Mouse (Mus musculus) midbrain, embryonic 15.5 days (tissue): Measurements from ENCODE around the gene Olfr314. TPM values are rescaled to one million over a fixed set of nuclear protein-coding genes. Genes with fewer than 3 reads are reported as not detected.
A peak's percentile ranks its signal among the peaks of the same experiment; 100 is the strongest.
"Not testable (repeated sequence)": the region's sequence is repeated elsewhere in the genome, so short reads cannot be mapped to it uniquely, and the experiment has no call there.

Experiments used
- ATAC-seq: fragments of 200-750 bp; cut with Nextera tagmentation; replicated peaks from 2 replicates; pipeline ENCODE4 v1.8.0; 2017; ENCODE audit warnings: moderate TSS enrichment
- H3K27ac ChIP-seq: fragments of 300-500 bp; sonication (generic); 2 replicates; pipeline ENCODE4 v1.5.1; 2015; ENCODE audit warnings: mild to moderate bottlenecking, inconsistent platforms
- H3K27me3 ChIP-seq: fragments of 300-500 bp; sonication (generic); replicated peaks from 2 replicates; pipeline ENCODE4 v1.6.1; 2015; ENCODE audit warnings: inconsistent platforms
- H3K36me3 ChIP-seq: fragments of 300-500 bp; sonication (generic); replicated peaks from 2 replicates; pipeline ENCODE4 v1.6.1; 2015; ENCODE audit warnings: inconsistent platforms
- H3K4me1 ChIP-seq: fragments of 300-500 bp; sonication (generic); 2 replicates; pipeline ENCODE4 v1.6.1; 2015; ENCODE audit warnings: inconsistent platforms
- H3K4me2 ChIP-seq: fragments of 300-500 bp; sonication (generic); 2 replicates; pipeline ENCODE4 v1.6.1; 2015; ENCODE audit warnings: inconsistent platforms, mild to moderate bottlenecking, moderate library complexity
- H3K4me3 ChIP-seq: fragments of 300-500 bp; sonication (generic); 2 replicates; pipeline ENCODE4 v1.5.1; 2015; ENCODE audit warnings: mild to moderate bottlenecking, inconsistent platforms
- H3K9ac ChIP-seq: fragments of 300-500 bp; sonication (generic); 2 replicates; pipeline ENCODE4 v1.6.1; 2015; ENCODE audit warnings: mild to moderate bottlenecking, inconsistent platforms
- H3K9me3 ChIP-seq: fragments of 300-500 bp; sonication (generic); 2 replicates; pipeline ENCODE4 v1.6.1; 2016; ENCODE audit warnings: inconsistent platforms
- WGBS: fragments of 180-500 bp; shearing (Covaris S2); methylation state at CpG from one replicate; pipeline ENCODE4 v1.1.7; 2015; ENCODE audit warnings: mixed read lengths; 5-methylcytosine and 5-hydroxymethylcytosine counted together
- polyA plus RNA-seq: library from polyadenylated mRNA; unstranded; fragments of >200 nt; fragmentation: Nextera tagmentation; extraction: Ambion mirVana; gene quantifications from 2 replicates; pipeline ENCODE4 v1.2.1, GENCODE M21; 2015

Gene Olfr314
- polyA plus RNA-seq, result not detected in 2 replicates

DNA sequence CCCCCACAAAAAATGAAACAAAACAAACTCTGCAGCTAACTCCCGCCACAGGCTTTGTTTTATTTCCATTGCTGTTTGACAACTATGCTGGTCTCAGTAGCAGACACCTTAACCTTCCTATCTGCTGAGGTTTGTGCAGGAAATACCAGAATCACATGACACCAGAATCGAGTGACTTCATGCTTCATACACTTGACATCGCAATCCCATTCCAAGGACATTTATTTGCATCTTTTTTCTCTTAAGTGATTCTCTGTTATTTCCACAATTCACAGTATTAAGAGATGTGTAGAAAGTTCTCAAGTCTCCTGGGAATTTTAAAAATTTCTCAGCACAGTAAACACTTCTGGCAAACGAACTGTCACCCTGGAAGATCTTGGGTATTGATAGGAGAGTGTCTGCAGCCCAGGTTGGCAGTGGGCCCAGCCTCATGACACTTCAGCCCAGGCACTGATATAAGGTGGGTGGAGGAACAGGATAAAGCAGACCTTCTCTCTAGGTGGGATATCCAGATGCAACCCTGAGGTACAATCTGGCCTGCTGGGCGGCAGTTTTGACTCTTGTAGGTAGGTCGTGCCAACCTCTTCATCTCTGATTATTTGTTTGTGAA is at the start of gene Olfr314:
TSS of gene Olfr314 (plus strand) at position 473 of the 610 bp plus-strand sequence.
- Histone ChIP-seq H3K4me1 (no peaks in the 10 kb centered on the region), H3K4me3 (no peak within 1 kb of the TSS), H3K4me2 (no peak within 1 kb of the TSS), H3K9ac (no peak within 1 kb of the TSS), H3K27me3 (no peaks in the 10 kb centered on the region), H3K9me3 (no peaks in the 10 kb centered on the region), H3K27ac (no peak within 1 kb of the TSS), H3K36me3 (no peaks in the 10 kb centered on the region)
- WGBS, result 85% methylated on average over 6 of the region's 6 CpGs
- no peak for ATAC-seq

DNA sequence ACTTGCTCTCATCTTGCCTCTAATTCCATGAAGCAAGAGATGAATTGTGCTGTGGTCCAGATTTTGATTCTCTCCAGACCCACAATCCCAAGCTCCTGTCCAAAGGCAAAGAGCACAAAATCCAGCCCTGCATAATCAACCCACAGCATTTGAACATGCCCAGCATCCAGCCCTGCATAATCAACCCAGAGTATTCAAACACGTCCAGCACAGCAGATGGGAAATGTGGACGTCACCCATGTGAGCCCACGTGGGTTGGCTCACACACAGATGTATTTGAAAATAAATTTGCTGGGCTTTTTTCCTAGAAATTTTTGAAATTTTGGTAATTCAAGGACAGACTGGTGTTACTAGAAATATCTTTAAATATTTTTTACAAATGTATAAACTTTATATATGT is 49.4 kb upstream of the Olfr314 start:
- Histone ChIP-seq H3K4me3 (no peak overlapping the region), H3K27ac (no peak overlapping the region), H3K9me3 (no peaks in the 10 kb centered on the region), H3K36me3 (no peaks in the 10 kb centered on the region), H3K4me1 (no peaks in the 10 kb centered on the region), H3K4me2 (no peak overlapping the region), H3K27me3 (no peaks in the 10 kb centered on the region), H3K9ac (no peak overlapping the region)
- WGBS, result 48% methylated on average over 3 of the region's 3 CpGs
- no peak for ATAC-seq

DNA sequence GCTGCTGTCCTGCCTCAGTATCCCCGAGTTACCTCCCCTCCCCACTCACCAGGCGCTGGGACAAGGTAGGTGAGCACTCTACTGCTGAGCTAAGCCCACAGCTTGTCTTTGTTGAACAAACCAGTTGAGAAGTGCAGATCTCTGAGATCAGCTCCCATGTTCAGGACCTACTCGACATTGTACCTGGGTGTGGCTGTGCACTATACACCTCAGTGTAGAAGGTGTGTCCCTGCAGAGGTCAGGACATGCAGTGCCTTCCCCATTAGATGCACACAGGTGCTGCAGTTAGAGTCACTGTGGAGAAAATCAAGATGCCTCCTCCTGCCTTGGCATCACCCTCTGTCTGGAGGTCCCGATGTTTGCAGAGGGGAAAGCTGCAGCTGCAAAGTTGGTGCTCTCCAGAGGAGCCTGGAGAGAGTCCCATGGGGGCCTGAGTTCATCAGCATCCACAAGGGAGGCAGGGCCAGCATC is 43.9 kb upstream of the Olfr314 start, which contains the start of gene Olfr317:
TSS of gene Olfr317 (minus strand) at position 421 of the 471 bp plus-strand sequence.
- Histone ChIP-seq H3K4me3 (no peak within 1 kb of the TSS), H3K4me2 (no peak within 1 kb of the TSS), H3K27ac (no peak within 1 kb of the TSS), H3K9ac (no peak within 1 kb of the TSS), H3K9me3 (no peaks in the 10 kb centered on the region), H3K27me3 (no peaks in the 10 kb centered on the region), H3K4me1 (no peaks in the 10 kb centered on the region), H3K36me3 (no peaks in the 10 kb centered on the region)
- no peak for ATAC-seq
- 68% methylated on average over 4 of the region's 4 CpGs for WGBS

DNA sequence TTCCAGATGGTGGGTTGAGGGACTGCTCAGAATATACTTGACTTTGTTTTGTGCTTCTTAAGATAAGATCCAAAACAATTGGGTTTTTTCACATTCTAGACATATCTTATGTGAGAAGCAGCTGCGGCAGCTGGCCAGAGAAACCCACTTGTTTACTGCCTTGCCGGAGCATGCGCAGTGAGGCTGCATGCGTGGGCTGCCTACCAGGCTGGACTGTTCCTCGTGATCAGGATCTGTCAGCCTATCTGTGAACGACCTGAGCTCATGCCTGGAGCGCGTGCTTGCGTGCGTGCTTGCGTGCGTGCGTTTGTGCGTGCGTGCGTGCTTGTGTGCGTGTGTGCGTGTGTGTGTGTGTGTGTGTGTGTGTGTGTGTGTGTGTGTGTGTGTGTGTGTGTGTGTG is 31.7 kb upstream of the Olfr314 start:
- not testable (repeated sequence) for H3K27me3 ChIP-seq, H3K4me2 ChIP-seq, ATAC-seq, H3K27ac ChIP-seq, H3K9ac ChIP-seq, H3K4me3 ChIP-seq, H3K9me3 ChIP-seq, H3K4me1 ChIP-seq, H3K36me3 ChIP-seq
- WGBS, result 90% methylated on average over 18 of the region's 18 CpGs

DNA sequence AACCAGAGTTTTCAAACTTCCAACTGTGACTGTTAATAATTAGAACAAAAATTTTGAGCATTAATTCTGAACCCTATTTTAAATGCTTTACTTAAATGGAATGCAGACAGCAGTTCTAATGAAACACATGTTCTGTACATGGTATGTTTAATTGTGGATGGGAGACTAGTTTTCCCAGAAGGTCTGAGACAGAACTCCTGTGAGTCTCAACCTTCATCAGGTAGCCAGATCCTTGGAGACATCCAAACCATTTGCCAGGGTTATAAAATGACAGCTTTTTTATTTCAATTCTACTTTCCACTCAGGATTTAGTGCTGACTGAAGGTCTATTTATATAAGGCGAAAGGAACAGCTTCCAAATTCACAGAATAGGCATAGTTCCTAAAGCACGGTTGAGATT is 30.3 kb upstream of the Olfr314 start, which contains the start of gene Olfr316:
TSS of gene Olfr316 (plus strand) at position 301 of the 400 bp plus-strand sequence.
- Histone ChIP-seq H3K36me3 (no peaks in the 10 kb centered on the region), H3K4me3 (no peak within 1 kb of the TSS), H3K9me3 (no peaks in the 10 kb centered on the region), H3K4me2 (no peak within 1 kb of the TSS), H3K9ac (no peak within 1 kb of the TSS), H3K4me1 (no peaks in the 10 kb centered on the region), H3K27ac (no peak within 1 kb of the TSS), H3K27me3 (no peaks in the 10 kb centered on the region)
- 87% methylated on average over 2 of the region's 2 CpGs for WGBS
- no peak for ATAC-seq

DNA sequence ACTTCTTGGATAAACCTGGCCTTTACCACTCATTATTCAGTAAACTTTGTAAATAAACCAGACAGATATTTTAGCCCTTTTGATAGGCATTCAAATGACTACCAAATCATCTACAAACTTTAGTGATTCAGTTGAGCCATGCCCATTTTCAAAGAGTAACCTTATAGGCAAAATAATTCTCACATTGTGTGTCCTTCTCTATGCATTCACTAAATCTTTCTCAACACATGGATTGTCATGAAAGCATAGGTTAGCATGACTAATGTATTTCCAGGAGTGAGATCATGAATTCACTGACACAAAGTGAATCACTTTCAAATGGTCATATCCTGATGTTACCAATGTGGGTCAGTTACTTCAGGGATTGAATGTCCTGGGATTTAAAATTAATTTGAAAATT is 9.9 kb upstream of the Olfr314 start, which contains the start of gene Olfr315:
TSS of gene Olfr315 (plus strand) at position 301 of the 400 bp plus-strand sequence.
- Histone ChIP-seq H3K4me2 (no peak within 1 kb of the TSS), H3K27ac (no peak within 1 kb of the TSS), H3K4me3 (no peak within 1 kb of the TSS), H3K4me1 (no peaks in the 10 kb centered on the region), H3K9me3 (no peaks in the 10 kb centered on the region), H3K27me3 (no peaks in the 10 kb centered on the region), H3K9ac (no peak within 1 kb of the TSS), H3K36me3 (no peaks in the 10 kb centered on the region)
- ATAC-seq, result no peak

DNA sequence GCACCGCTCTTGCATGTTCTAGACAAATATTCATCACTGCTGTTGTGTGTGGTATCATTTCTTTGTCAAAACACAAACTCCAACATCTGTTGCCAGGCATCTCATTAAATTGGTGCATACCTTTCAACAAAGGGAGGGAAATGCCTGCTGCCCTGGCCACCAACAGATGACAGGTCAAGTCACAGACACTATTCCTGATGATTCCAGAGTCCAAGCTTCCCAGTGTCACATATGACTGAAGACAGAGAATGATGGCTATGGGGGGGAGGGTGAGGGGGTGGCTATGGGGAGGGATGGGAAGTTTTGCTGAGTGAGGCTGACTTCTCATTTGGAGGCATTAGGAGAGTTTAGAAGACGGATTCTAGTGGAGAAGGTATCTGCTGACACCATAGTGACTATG is 1.4 kb downstream of the Olfr314 start:
- no peak overlapping the region for H3K4me3 ChIP-seq
- no peaks in the 10 kb centered on the region for H3K9me3 ChIP-seq
- H3K9ac ChIP-seq, result no peak overlapping the region
- H3K36me3 ChIP-seq, result no peaks in the 10 kb centered on the region
- peaks cover under 1% of the 10 kb centered on the region for H3K4me1 ChIP-seq
- no peaks in the 10 kb centered on the region for H3K27me3 ChIP-seq
- H3K4me2 ChIP-seq, result no peak overlapping the region
- H3K27ac ChIP-seq, result no peak overlapping the region
- ATAC-seq, result no peak
- 88% methylated on average over 2 of the region's 2 CpGs for WGBS

DNA sequence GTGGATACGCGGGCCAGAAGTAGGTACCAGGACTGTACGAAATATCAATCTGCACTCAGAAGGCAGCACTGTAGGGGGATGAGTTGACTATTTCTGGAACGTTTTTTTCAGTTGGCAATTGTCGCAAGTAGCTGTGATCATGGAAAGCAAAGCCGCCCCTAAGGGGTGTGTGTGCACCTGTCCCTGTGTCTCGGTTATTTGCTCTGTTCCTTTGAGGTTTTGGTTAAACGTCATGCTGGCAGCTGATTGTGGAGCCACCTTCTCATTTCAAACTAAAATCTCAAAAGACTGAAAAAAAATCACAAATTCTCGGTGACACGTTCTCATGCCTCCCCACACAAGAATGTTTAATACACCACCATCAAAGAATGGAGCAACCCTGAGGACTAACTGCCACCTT is 4.9 kb downstream of the Olfr314 start:
- no peaks in the 10 kb centered on the region for H3K27me3 ChIP-seq
- WGBS, result 90% methylated on average over 10 of the region's 10 CpGs
- no peak overlapping the region for H3K27ac ChIP-seq
- no peaks in the 10 kb centered on the region for H3K9me3 ChIP-seq
- H3K4me3 ChIP-seq, result no peak overlapping the region
- H3K4me1 ChIP-seq, result peaks cover 9% of the 10 kb centered on the region
- H3K9ac ChIP-seq, result no peak overlapping the region
- no peak for ATAC-seq
- H3K4me2 ChIP-seq, result no peak overlapping the region
- H3K36me3 ChIP-seq, result no peaks in the 10 kb centered on the region

DNA sequence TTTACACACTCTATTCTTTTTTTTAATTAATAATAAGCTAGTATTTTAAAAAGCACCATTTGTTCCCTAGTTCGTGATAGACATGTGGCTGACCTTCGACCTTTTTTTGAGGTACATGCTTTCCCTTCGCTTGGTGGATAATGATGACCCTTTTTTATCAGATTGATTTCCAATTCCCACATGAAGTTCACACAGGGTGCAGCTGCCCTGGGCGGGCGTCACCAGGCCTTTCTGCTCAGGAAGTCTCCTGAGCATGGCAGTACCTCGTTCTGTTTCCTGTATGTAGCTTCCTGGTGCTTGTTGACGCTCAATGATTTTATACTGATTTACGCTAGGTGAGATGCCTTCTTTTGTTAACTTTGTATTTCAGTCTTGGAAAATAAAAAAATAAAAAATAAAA is 5.6 kb downstream of the Olfr314 start:
- no peak overlapping the region for H3K9ac ChIP-seq
- no peak overlapping the region for H3K4me3 ChIP-seq
- H3K27ac ChIP-seq, result no peak overlapping the region
- WGBS, result 85% methylated on average over 8 of the region's 8 CpGs
- ATAC-seq, result no peak
- H3K4me1 ChIP-seq, result peaks cover 9% of the 10 kb centered on the region
- H3K27me3 ChIP-seq, result no peaks in the 10 kb centered on the region
- H3K36me3 ChIP-seq, result no peaks in the 10 kb centered on the region
- H3K9me3 ChIP-seq, result no peaks in the 10 kb centered on the region
- no peak overlapping the region for H3K4me2 ChIP-seq

DNA sequence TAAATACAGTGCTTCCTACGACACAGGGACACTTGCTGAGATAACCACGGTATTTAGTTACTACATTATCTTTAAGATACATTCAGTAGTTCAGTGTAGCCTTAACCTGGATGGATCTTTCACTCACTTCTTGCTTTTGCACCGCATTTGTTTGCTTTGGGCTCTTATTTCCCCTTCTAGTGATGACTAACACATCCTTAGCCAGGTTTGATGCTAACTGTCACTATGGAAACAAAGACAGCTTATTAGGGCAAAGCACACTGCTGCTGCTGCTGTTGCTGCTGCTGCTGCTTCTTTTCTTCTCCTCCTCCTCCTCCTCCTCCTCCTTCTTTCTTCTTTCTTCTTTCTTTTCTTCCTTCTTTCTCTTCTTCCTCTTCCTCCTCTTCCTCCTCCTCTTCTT is 6.8 kb downstream of the Olfr314 start:
- Histone ChIP-seq H3K4me2 (no peak overlapping the region), H3K4me1 (peaks cover 9% of the 10 kb centered on the region), H3K9ac (no peak overlapping the region), H3K27me3 (no peaks in the 10 kb centered on the region), H3K4me3 (no peak overlapping the region), H3K9me3 (no peaks in the 10 kb centered on the region), H3K36me3 (no peaks in the 10 kb centered on the region), H3K27ac (peak overlapping the region; percentile 41; the same call in 1 of the 2 replicates)
- no peak for ATAC-seq
- WGBS, result 10% methylated on average over 3 of the region's 3 CpGs

DNA sequence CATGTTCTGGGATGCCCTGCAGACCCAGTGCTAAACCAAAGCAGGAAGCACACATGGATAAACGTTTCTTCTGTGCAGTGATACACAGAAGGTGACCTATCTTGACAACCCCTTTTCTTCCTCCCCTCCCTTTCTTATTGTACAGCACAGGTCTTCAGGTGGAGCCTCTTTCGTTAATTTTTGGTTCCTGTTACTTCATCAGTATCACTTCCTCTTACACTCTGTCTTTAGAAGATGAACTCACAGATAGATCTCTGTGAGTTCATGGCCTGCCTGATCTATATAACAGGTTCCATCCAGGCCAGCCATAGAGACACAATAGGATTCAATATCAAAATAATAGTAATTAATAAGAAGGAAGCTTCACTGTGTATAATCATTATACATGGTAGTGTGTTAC is 7.3 kb downstream of the Olfr314 start:
- H3K4me2 ChIP-seq, result no peak overlapping the region
- 56% methylated on average over 2 of the region's 2 CpGs for WGBS
- no peaks in the 10 kb centered on the region for H3K27me3 ChIP-seq
- no peaks in the 10 kb centered on the region for H3K36me3 ChIP-seq
- no peak for ATAC-seq
- no peaks in the 10 kb centered on the region for H3K9me3 ChIP-seq
- H3K9ac ChIP-seq, result no peak overlapping the region
- no peak overlapping the region for H3K27ac ChIP-seq
- H3K4me3 ChIP-seq, result no peak overlapping the region
- H3K4me1 ChIP-seq, result peaks cover 9% of the 10 kb centered on the region

DNA sequence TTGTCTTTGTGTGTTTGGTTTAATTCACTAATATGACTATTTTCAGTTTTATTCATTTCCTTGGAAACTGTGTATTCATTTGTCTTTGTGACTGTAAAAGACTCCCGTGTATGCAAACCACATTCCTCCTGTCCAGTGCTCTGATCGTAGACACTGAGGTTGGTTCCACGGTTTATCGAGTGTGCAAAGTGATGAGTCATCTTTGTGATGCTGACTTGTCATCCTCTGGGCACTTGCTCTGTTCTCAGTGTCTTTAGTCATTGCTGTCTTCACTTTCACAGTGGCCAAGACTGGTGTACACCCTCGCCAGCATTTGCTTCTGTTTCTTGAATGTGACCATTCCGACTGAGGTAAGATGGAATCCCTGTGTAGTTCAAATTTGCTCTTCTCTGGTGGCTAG is 7.9 kb downstream of the Olfr314 start:
- no peak overlapping the region for H3K9ac ChIP-seq
- H3K27me3 ChIP-seq, result no peaks in the 10 kb centered on the region
- no peak overlapping the region for H3K4me2 ChIP-seq
- H3K4me3 ChIP-seq, result no peak overlapping the region
- ATAC-seq, result no peak
- WGBS, result 81% methylated on average over 6 of the region's 6 CpGs
- H3K9me3 ChIP-seq, result no peaks in the 10 kb centered on the region
- no peaks in the 10 kb centered on the region for H3K36me3 ChIP-seq
- H3K27ac ChIP-seq, result no peak overlapping the region
- peaks cover 9% of the 10 kb centered on the region for H3K4me1 ChIP-seq

DNA sequence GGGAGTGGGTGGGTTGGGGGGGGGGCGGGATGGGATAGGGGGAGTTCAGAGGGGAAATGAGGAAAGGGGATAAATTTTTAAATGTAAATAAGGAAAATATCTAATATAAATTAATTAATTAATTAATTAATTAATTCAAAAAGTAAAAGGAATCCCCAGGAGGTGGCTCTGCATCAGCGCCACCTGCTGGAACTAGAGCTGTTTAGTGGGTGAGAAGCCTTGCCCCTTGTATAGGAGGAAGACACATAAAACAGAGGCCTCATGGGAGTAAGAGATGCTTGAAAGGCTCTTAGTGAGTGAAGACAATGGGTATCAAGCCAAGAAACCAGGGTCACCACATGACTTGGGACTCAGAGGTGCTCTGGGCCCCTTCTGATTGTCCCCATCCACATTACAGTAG is 13.1 kb downstream of the Olfr314 start:
- H3K9me3 ChIP-seq, result no peaks in the 10 kb centered on the region
- no peaks in the 10 kb centered on the region for H3K36me3 ChIP-seq
- no peaks in the 10 kb centered on the region for H3K4me1 ChIP-seq
- H3K4me2 ChIP-seq, result no peak overlapping the region
- H3K27me3 ChIP-seq, result no peaks in the 10 kb centered on the region
- no peak overlapping the region for H3K27ac ChIP-seq
- no peak for ATAC-seq
- H3K9ac ChIP-seq, result no peak overlapping the region
- 69% methylated on average over 2 of the region's 2 CpGs for WGBS
- H3K4me3 ChIP-seq, result no peak overlapping the region
